Mouse (Mus musculus): ENCODE data around the gene Serpini1.
"Not testable (repeated sequence)": the region's sequence is repeated elsewhere in the genome, so short reads cannot be mapped to it uniquely, and the experiment has no call there.

Serpini1 gene

DNA sequence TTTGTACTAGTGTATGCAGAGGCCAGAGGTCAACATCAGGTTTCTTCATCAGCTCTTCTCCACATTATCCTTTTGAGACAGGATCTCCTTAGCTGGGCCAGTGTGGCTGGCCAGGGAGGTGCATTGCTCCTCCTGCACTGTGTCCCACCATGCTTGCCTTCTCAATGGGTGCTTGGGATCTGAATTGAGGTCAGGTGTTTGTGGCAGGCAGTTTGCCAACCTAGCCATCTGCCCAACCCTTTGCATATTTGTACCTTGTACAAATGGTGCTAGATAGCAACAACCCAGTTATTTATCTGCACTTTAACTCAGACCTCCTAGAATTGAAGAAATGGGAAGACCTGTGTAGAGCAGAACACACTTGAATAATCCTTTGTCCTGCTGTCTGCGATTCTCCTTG lies 78.3 kb downstream of the Serpini1 start:
- no peak for DNase-seq (ENCODE audit: low spot score in 2 of 2)

DNA sequence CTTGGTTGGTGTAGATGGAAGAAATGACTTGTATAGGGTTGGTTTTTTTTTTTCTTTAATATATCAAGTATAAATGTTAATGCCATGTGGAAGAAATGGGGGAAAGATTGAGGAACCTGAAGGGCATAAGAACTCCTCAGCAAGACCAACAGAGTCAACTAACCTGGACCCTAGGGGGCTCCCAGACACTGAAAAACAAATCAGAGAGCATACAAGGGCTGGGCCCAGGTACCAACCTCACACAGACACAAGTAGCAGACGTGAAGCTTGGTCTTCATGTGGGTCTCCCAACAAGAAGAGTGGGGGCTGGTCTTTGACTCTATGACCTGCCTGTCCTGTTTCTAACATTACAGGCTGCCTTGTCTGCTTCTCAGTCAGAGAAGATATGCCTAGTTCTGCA lies 82.2 kb downstream of the Serpini1 start:
- no peak for DNase-seq (ENCODE audit: low spot score in 2 of 2)

DNA sequence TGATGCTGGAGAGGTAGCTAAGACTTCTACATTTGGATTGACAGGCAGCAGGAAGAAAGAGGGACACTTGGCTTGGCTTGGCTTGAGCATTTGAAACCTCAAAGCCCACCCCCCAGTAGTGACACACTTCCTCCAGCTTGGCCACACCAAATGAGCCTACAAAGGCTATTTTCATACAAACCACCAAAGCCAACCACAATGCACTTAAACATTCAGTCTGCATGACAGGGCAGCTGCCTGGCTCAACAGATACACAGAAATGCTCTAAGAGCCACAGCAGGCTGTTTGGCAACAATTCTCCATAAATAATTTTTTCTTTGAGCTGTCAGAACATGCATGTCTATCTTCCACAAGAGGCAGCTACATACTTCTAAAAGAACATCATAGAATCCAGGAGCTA lies 90.2 kb downstream of the Serpini1 start:
- no peak for DNase-seq (ENCODE audit: low spot score in 2 of 2)

DNA sequence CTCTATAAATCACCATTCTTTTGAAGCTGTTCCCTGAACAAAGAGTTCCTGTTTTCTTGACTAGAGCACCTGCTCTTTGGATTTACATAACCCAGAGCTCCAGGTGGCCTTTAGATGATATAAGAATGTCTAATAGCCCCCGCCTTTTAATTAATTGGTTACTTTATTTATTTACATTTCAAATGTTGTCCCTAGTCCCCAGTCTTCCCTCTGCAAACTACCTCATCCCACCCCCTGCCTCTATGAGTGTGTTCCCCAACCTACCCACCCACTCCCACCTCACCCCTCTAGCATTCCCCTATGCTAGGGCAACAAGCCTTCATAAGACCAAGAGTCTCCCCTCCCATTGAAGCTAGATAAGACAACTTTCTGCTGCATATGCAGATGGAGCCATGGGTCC lies 90.9 kb downstream of the Serpini1 start:
- DNase-seq (ENCODE audit: low spot score in 2 of 2), result no peak

DNA sequence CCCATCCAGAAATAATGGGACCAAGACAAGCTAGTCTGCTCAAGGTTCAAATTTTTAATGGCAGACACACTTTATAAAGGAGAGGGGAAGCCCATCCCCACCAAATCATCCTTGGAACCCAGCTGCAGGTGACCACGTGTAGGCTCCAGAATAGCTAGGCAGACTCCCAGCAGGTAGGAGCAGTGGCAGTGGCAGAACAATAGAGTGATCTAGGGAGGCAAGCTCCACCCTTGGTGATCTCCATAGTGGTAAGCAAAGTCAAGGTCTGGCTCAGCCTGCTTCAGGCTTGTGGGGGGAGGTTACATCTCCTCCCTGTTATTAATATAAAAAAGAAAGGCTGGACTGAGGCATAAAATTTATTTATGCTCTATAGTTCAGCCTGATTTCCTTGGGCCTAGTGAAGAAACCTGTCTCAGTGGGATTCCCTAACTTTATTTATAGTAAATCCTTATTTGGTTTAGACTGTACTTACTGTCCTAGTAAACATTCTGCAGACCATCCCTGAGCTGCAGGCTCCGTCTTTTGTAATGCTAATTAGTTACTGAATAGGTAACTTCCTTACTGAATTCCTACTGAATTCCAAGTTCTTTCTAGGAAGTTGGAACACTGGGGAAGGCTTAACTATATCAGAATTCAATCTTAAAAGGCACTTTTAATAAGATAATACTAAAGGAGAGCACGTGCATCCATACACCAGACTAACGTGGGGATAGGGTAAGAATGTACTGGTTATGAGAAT lies 93.2 kb downstream of the Serpini1 start:
- DNase-seq (ENCODE audit: low spot score in 2 of 2), result not testable (repeated sequence)

DNA sequence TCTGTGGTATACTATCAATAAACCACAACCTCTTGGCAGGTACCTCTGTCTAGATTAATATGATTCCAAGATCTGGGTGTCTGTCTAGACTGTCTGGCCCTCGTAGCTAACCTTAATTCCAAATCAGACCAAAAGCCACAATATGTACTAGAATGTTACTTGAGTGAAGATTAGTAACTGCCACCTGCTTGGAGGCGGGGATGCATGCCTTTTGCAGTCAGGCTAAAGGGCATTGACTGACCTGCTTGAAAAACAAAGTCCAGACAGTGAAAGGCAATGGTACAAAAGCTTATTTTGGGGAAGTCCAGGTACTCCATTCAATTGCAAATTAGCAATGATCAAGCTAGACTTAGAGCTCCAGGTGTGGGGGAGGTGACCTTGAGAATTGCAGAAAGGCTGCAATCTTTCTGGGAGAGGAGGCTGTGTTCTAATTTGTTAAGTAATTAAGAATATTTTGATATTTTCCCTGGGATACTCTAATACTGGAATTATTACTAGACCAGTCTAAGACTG lies 94.3 kb downstream of the Serpini1 start:
- no peak for DNase-seq (ENCODE audit: low spot score in 2 of 2)

DNA sequence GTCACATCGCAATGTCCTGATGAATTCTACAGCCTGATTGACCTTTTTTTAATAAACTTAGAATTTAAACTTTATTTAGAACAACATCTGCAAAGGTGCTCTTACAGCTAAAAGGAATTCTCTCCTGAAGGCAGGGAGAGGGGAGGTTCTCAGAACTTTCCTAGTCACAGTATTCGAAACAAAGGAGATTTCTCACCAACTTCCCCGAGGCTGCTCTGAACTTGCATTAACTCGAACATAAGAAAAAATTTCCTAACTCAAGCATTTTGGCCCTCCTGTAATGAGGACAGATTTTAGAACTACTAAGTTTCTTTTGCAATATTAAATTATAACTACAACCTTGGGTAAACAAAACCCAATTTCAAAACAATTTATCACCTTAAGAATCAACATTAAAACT lies 96.6 kb downstream of the Serpini1 start:
- not testable (repeated sequence) for DNase-seq (ENCODE audit: low spot score in 2 of 2)

DNA sequence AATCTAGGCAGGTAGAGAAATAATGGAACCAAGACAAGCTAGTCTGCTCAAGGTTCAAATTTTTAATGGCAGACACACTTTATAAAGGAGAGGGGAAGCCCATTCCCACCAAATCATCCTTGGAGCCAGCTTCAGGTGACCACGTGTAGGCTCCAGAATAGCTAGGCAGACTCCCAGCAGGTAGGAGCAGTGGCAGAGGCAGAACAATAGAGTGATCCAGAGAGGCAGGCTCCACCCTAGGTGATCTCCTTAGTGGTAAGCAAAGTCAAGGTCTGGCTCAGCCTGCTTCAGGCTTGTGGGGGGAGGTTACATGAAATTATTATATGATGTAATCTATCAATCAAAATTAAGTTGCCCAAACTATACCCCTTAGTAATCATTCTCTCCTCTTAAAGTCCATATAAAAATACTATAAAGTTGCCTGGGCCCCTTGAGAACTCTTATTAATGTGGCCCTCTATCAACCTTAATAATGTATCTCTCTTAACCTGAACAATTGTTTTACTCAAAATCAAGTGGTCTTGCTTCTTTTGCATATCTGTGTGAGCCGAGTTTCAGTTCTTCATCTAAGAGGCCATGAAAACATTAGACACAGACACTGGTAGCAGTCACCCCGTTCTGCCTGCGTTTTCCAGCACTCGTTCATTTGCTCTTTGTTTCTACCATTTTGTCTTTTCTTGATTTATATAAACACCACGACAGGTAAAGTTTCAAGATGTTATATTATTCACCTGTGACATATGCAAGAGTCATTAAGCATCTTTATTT lies 98.4 kb downstream of the Serpini1 start:
- no peak for DNase-seq (ENCODE audit: low spot score in 2 of 2)

DNA sequence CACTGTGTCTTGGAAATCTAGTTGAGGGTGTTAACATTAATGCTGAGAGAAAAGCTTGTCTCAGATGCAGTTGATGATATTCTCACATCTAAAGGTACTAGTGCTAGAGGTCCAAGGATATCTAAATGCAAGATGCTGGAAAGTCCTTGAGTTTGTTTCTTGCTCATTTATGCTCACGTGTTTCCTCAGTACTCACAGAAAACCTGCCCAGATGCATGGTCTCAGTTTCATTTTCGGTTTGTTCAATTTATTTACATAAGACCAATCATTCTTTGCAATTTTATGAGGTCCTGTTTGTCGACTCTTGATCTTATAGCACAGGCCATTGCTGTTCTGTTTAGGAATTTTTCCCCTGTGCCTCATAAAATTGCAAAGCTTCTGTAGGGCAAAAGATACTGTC lies 109.6 kb downstream of the Serpini1 start:
- DNase-seq (ENCODE audit: low spot score in 2 of 2), result no peak

DNA sequence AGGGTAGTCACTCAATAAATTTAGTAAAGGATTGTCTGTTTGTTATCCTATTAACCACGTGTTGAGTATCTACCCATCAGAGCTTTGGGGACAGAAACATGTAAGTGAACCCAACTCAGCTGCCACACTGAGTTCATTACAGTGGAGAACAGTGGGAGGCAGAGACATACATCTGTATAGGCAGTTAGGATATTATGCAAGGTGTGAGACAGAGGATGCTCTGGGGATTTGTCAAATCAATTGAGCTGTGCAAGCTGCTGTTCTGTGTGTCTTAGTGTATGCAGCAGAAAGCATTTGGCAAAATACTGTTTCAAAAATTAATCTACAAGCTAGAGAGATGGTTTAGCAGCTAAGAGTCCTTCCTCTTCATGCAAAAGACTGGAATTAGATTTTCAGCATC lies 113.1 kb downstream of the Serpini1 start:
- no peak for DNase-seq (ENCODE audit: low spot score in 2 of 2)

DNA sequence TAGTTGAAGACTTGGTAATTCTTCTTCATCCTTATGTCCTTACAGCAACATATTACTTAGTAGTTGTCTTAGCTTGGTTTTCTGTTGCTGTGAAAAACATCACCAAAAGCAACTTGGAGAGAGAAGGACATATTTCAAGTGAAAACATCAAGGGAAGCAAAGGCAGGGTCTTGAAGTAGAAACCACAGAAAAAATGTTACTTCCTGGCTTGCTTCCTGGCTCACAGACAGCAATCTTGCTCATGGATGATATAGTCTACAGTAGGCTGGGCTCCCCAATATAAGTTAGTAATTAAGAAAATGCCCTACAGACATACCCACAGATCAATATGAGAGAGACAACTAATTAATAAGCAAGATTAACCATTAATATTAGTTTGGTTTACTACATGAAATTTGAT lies 125.5 kb downstream of the Serpini1 start:
- DNase-seq (ENCODE audit: low spot score in 2 of 2), result no peak

DNA sequence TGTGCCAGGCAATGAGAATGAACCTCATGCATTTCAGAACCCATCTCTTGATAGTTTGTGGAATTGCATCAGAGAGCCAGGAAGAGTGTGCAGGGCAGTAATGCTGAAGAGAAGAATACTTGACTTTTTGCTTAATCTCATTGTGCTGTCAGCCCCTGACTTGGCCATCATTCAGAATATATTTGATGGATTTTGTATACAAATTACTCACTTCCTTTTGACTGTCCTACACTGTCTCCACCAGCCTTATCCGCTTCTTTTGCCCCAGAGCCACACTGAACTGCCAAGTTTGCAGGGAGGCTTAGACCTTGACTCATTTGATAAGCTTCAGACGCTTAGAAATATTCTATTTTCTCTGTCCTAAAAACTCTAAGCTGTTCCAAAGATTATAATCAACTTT lies 129.4 kb downstream of the Serpini1 start:
- no peak for DNase-seq (ENCODE audit: low spot score in 2 of 2)

DNA sequence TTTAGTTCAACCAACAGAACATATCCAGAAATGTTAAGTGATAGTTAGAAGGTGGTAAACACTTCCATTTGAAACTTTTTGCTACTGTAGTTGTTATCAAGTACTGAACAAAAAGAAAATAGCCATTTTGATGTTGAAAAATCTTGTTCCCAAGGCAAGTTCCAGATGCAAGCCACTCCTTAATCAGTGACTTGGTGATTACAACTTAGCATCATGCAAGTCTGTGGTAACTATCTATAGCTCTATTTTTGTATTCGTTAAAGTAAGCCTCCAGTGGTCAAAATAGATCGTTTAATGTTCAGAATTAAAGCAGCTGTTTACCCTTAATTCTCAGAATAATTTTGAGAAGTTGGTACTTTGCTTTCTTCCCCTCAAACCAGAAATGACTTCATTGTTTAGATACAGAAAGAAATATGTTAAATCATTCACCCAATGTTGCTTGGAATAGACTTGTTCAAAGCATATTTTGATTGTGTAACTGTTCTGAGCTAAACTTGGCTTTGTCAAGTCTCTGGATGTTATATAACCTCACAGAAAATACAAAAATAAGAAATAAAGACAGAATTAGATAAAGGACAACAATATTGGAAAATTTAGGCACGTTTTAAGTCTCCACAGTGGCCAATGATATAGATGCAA lies 130.0 kb downstream of the Serpini1 start:
- DNase-seq (ENCODE audit: low spot score in 2 of 2), result no peak

DNA sequence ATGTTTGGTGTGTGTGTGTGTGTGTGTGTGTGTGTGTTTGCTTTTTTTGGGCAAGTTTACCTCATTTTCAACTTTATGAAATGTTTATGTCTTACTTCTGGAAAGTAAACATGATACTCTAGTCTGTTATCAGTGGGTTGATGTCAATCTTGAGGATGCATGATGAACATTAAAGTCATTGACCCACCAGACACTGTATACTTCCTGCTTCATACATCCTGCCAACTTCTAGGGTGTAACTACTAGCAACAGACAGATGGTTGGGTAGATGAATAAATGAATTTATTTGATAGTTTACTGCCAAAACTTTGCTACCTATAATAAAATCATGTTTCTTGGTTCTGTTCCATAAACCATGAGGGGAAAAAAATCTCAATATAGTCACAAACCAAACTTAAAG lies 133.0 kb downstream of the Serpini1 start:
- no peak for DNase-seq (ENCODE audit: low spot score in 2 of 2)

DNA sequence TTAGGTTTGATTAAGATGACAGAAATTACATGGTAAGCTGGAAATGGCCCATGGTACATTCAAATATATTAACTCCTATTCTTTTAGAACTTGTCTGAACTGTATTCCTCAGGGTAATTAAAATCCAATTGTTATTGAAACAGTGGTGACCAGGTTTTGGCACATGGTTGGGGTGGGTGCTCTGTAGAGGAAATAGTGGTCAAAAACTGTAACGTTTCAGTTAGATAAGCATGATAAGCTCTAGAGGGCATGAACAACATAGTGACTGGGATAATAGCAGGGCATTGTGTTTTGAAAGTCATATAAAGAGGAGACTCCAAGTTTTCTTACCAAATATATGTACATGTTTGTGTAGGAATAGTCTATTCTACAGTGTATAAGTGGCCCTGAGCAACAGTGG lies 134.7 kb downstream of the Serpini1 start:
- no peak for DNase-seq (ENCODE audit: low spot score in 2 of 2)

Measured in frontal cortex, postnatal 25 days (tissue).